Mouse (Mus musculus) embryonic stem cell, embryonic (primary cell): ENCODE measurements around the gene Dpagt1.

Experiments
- CTCF ChIA-PET, 4 experiments: fragments of 300-600 bp in 2 of 4; fragments of 350-600 bp in 2 of 4; sonication (Branson Sonifier 250); formaldehyde crosslinking; loops; one replicate each; lab custom pipeline; 2022; ENCODE audit warnings: inconsistent platforms in 2 of 4; lab: Charles Lee
- POLR2A ChIA-PET, 4 experiments: fragments of 300-600 bp in 2 of 4; fragments of 350-600 bp in 2 of 4; sonication (Branson Sonifier 250); formaldehyde crosslinking; loops; one replicate each; lab custom pipeline; 2022; ENCODE audit warnings: antibody characterized with exemption in 4 of 4, inconsistent platforms in 1 of 4; lab: Charles Lee

The Dpagt1 gene

GRCm38 (mm10) chr9:44325768-44326370, at the start of gene Dpagt1:
Gene Dpagt1 (plus strand): TSS chr9:44326019.
- ChIA-PET POLR2A (interaction anchor here (0.6 to 16.0 kb wide), 79 partner anchors 7 to 441 kb away, joined by 3 to 483 read pairs (median 6); partner anchors contain the start of genes H2afx (in 4 of the 4), Cbl (in 3 of the 4), Ccdc84 (in 3 of the 4) and Hinfp (in 3 of the 4)), CTCF (interaction anchor here in 2 of 4 experiments (0.7 to 2.3 kb wide), 12 partner anchors 15 to 249 kb away, joined by 3 to 16 read pairs (median 4); partner anchors contain the start of genes Ccdc153 (in 1 of the 2), Hinfp (in 1 of the 2), Hmbs (in 1 of the 2) and Vps11 (in 1 of the 2))

DNA sequence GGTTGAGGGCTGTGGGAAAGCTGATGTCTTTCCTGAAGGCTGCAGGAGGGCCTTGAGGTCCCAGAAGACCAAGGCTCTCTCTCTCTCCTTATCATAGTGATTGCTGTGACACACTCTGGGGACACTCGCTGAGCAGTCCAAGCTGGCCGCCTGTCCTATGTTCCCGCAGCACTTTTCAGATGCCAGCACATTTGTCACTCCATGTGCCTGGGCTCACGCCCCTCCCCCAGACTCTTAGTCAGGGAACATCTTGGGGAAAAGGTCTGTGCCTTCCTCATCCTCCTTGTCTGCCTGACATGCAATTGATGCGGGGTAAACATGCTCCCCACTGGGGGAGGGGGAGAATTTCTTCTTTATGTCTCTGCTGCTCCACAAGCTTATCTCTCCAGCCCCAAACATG, 42.6 kb upstream of the Dpagt1 start:
- ChIA-PET POLR2A (interaction anchor here in 2 of 4 experiments (0.6 to 1.4 kb wide), 6 partner anchors 9 to 52 kb away, joined by 3 to 5 read pairs (median 4); partner anchors contain the start of gene H2afx (in 2 of the 2)), CTCF (interaction anchor here (0.6 to 1.5 kb wide), 6 partner anchors 8 to 425 kb away, joined by 3 to 5 read pairs (median 3); no protein-coding TSS in a partner anchor)

DNA sequence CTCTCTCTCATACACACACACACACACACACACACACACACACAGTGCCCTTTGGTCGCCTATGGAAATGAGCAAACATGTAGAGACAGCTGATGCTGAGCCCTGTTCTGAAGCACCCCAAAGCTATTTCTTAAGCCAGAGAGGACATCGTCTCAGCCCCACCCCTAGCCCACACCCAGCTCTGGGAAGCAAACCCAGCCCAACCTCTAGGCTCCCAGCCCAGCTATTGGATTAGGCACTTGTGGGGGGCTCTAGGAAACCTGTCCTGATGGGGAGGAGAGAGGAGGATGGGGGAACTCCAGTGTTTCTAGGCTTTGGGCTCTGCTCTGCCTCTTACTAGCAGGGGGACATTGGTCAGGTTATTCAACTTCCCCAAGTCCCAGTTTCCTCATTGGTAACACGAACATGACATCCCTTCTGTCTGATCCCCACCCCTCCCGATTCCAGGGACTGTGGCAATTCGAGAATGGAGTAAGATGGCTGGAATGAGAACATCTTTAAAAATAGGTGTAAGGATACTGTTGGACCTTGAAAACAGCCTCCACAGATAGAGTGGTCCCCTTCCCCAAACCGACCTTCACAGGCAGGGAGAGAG, 39.5 kb upstream of the Dpagt1 start:
- CTCF ChIA-PET: interaction anchor here (0.5 to 2.9 kb wide), 15 partner anchors 10 to 1754 kb away, joined by 3 to 12 read pairs (median 3); partner anchors contain the start of genes Cbl (in 1 of the 4), Ccdc153 (in 1 of the 4), Nlrx1 (in 1 of the 4) and Upk2 (in 1 of the 4)
- POLR2A ChIA-PET: interaction anchor here (0.6 to 3.4 kb wide), 14 partner anchors 11 to 192 kb away, joined by 3 to 18 read pairs (median 4); partner anchors contain the start of genes Dpagt1 (in 2 of the 4), H2afx (in 2 of the 4), Hinfp (in 1 of the 4) and Nlrx1 (in 1 of the 4)

DNA sequence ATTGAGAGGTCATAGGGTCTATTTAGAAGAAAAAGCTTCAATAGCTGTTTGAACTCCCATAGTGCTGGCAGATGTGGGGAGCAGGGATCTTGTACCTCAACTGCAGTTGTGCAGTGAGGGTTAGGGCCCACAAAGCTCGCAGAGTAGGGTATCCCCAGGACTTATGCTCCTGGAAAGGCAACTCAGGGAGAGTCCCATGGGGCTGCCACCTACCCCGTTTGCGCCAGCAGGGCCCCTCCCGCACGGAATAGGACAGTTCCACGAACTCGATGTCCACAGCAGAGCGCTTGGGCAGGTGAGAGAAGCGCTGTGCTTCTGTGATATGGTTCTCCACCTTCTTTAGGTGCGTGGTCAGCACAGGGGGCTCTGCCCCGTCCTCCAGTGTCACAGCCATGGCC, 38.8 kb upstream of the Dpagt1 start:
- ChIA-PET POLR2A (interaction anchor here in 3 of 4 experiments (0.6 to 3.4 kb wide), 14 partner anchors 11 to 193 kb away, joined by 3 to 29 read pairs (median 10); partner anchors contain the start of genes C2cd2l (in 2 of the 3), Dpagt1 (in 2 of the 3), H2afx (in 2 of the 3) and Ccdc84 (in 1 of the 3)), CTCF (interaction anchor here in 3 of 4 experiments (0.5 to 2.9 kb wide), 8 partner anchors 13 to 167 kb away, joined by 3 to 12 read pairs (median 4); partner anchors contain the start of genes Cbl (in 2 of the 3), Ccdc153 (in 1 of the 3), Nlrx1 (in 1 of the 3) and Upk2 (in 1 of the 3))

DNA sequence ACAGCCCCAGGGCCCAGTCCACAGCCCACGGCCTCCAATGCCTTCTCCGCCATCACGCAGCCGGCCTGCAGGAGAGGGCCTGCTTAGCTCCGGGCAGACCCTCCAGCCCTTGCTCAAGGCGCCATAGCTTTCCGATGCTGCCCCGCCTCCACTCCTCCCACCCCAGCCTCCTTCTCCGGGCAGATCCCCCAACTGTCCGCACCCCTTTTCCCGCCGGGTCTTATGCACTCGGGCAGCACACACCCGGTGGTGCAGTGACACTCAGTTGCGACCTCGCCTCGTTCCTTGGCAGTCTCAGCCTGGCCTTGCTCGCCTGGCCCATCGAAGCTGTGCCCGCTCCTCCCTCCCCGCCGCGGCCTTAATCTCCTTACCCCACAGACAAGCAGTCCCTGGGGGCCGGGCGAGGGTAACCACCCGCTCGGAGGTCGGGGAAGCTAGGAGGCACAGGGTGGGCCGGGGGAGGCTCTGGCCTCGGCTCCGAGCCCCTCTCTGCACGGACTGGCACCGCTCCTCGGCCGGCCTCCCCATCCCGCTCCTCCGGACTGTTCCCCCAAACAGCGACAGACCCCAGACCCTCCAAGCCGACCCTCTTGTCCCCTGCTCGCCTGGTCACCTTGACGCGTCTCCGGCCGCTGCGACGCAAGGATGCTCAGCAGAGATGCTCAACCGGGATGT, 38.3 kb upstream of the Dpagt1 start:
- CTCF ChIA-PET: interaction anchor here in 3 of 4 experiments (0.5 to 2.9 kb wide), 10 partner anchors 9 to 168 kb away, joined by 3 to 12 read pairs (median 4); partner anchors contain the start of genes Cbl (in 2 of the 3), Ccdc153 (in 1 of the 3), Nlrx1 (in 1 of the 3) and Vps11 (in 1 of the 3)
- POLR2A ChIA-PET: interaction anchor here (0.5 to 3.4 kb wide), 29 partner anchors 12 to 314 kb away, joined by 3 to 29 read pairs (median 4); partner anchors contain the start of genes C2cd2l (in 2 of the 4), Ccdc84 (in 2 of the 4), Dpagt1 (in 2 of the 4) and H2afx (in 2 of the 4)

DNA sequence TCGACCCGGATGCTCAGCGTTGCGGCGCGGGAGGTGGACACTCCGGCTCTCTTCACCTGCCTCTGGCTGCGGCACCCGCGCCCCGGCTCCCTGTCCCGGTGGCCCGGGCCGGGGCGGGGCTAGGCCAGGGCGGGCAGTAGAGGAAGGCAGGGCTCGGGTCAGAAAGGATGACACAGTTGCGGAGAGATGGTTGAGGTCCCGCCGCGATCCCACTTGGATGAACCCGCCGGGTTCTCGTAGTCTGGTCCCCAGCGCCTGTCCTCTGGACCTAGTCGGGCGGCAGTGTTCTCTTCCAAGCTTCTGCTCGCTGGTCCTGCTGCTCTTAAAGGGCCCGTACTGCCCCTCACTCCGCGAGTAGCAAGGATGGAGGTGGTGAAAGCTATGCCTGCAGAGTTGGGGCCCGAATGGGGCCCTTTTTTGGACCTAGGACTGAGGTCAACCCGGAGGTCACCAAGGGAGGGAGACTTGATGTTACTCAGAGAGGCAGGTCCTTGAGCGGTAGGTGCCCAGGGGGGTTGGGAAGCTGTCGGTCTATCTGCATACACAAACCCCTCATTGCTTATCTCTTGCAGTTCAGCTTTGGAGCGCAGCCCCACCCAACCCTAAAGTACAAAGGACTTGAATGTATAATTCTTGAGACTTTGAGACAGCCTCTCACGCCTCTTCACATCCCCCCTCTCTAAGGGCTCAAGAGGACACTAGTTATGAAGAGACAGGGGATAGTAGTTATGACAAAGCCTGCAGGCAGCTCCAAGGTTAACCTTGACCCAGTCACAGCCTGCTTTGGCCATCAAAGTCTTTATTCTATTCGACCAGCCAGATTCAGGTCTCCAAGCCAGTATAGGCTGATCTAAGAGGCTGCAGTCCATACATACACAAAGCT, 37.5 kb upstream of the Dpagt1 start, which contains the start of gene Abcg4:
Gene Abcg4 (minus strand): TSS at position 540 of the 883 bp plus-strand sequence.
- POLR2A ChIA-PET: interaction anchor here in 3 of 4 experiments (0.5 to 3.4 kb wide), 41 partner anchors 11 to 313 kb away, joined by 3 to 29 read pairs (median 4); partner anchors contain the start of genes C2cd2l (in 3 of the 3), Ccdc84 (in 2 of the 3), Dpagt1 (in 2 of the 3) and H2afx (in 2 of the 3)

DNA sequence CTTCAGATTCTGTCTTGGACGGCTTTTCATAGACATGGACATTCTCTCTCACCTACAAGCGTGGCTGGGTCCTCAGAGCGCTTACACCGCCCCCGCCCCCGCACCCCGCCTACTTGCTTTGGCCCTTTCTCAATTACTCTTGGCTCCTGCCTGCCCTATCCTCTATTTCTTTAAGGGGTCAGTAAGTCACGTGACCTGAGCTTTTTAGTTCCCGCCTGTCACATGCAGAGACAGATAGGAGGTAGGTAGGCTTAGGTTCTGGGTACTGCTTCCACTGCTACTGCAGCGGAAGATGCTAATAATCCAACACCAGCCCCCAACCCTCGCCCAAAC, 36.9 kb upstream of the Dpagt1 start:
- ChIA-PET CTCF (interaction anchor here (0.5 to 2.9 kb wide), 9 partner anchors 10 to 425 kb away, joined by 3 to 12 read pairs (median 3); partner anchors contain the start of genes Nlrx1 (in 2 of the 4) and Ccdc153 (in 1 of the 4)), POLR2A (interaction anchor here in 3 of 4 experiments (0.5 to 3.4 kb wide), 30 partner anchors 11 to 208 kb away, joined by 3 to 29 read pairs (median 4); partner anchors contain the start of genes C2cd2l (in 3 of the 3), Ccdc84 (in 2 of the 3), H2afx (in 2 of the 3) and Hmbs (in 2 of the 3))

More for the DNA sequence above, 37.5 kb upstream of the Dpagt1 start, which contains the start of gene Abcg4:
- CTCF ChIA-PET: interaction anchor here (0.5 to 2.9 kb wide), 9 partner anchors 9 to 222 kb away, joined by 3 to 12 read pairs (median 3); partner anchors contain the start of genes Nlrx1 (in 2 of the 4), Ccdc153 (in 1 of the 4) and Vps11 (in 1 of the 4)

- ChIA-PET POLR2A (interaction anchor here in 3 of 4 experiments (0.5 to 2.6 kb wide), 27 partner anchors 10 to 196 kb away, joined by 3 to 22 read pairs (median 3); partner anchors contain the start of genes H2afx (in 3 of the 3), Hinfp (in 3 of the 3), C2cd2l (in 2 of the 3) and Hmbs (in 2 of the 3)), CTCF (interaction anchor here (0.6 to 1.4 kb wide), 33 partner anchors 9 to 313 kb away, joined by 3 to 8 read pairs (median 4); partner anchors contain the start of genes C2cd2l (in 2 of the 4), Cbl (in 1 of the 4), Dpagt1 (in 1 of the 4) and Hmbs (in 1 of the 4))
These were observed 33.3 kb upstream of the Dpagt1 start for GRCm38 (mm10) chr9:44292490-44292889.

- POLR2A ChIA-PET: interaction anchor here in 3 of 4 experiments (0.7 to 4.5 kb wide), 11 partner anchors 11 to 98 kb away, joined by 3 to 28 read pairs (median 4); partner anchors contain the start of genes H2afx (in 2 of the 3), C2cd2l (in 1 of the 3) and Hyou1 (in 1 of the 3)
- CTCF ChIA-PET: interaction anchor here in 3 of 4 experiments (0.6 to 1.9 kb wide), 3 partner anchors 11 to 32 kb away, joined by 3 to 4 read pairs (median 3); no protein-coding TSS in a partner anchor
These were observed 25.8 kb upstream of the Dpagt1 start for GRCm38 (mm10) chr9:44300001-44300400.

DNA sequence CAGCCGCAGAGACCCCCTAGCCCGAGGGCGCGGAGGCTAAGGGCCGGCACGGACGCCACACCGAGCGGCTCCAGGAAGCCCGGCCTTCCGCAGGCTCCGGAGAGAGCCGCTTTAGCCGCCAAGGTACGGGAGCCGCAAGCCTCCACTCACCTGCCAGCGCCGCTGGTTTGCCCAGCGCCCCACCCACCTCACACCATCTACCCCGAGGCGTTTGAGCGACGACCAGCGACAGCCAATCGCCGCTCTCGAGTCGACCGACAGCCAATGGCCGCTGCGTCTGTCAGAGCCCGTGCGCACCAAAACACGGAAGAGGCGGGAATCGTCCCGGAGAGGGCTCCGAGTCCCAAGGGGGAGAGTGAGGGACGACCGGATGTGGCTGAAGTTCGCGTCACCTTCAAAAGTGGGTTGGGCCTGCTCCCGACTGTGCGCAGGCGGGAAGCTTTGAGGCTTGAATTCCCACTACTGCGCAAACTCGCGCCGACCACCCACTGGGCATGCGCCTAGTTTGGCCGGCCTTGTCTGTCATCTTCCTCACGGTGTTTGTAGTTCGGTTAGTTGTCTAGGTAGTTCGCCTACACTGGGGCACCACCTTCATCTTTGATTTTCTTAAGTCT, 20.2 kb upstream of the Dpagt1 start, which contains the start of gene Hinfp:
Gene Hinfp (minus strand): TSS at position 206 of the 614 bp plus-strand sequence.
- ChIA-PET CTCF (interaction anchor here in 3 of 4 experiments (0.5 to 1.3 kb wide), 6 partner anchors 13 to 229 kb away, joined by 3 to 6 read pairs (median 4); partner anchors contain the start of gene Nlrx1 (in 1 of the 3)), POLR2A (interaction anchor here (0.5 to 5.7 kb wide), 58 partner anchors 8 to 861 kb away, joined by 3 to 87 read pairs (median 4); partner anchors contain the start of genes H2afx (in 4 of the 4), C2cd2l (in 3 of the 4), Dpagt1 (in 3 of the 4) and Hyou1 (in 3 of the 4))

DNA sequence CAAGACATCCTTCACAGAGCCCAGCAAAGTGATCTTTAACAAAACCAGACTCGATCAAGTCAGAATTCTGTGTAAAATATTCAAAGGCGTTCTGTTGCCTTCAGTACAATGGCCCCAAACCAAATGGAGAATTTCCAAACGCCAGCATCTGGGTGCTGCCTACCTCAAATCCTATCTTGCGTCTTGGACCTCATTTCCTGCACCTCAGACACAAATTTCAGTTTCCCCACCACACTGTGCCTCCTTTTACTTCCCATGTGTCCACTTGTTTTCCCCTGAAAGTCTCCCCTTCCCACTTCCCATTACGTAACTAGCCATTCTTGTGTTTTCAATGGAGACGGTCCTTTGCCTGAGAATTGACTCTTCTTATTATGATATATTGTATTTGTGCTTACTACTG, 19.3 kb upstream of the Dpagt1 start:
- POLR2A ChIA-PET: interaction anchor here in 3 of 4 experiments (1.4 to 7.6 kb wide), 7 partner anchors 13 to 72 kb away, joined by 3 to 93 read pairs (median 19); partner anchors contain the start of genes C2cd2l (in 3 of the 3), H2afx (in 2 of the 3), Dpagt1 (in 1 of the 3) and Hyou1 (in 1 of the 3)
- CTCF ChIA-PET: no interaction called here

DNA sequence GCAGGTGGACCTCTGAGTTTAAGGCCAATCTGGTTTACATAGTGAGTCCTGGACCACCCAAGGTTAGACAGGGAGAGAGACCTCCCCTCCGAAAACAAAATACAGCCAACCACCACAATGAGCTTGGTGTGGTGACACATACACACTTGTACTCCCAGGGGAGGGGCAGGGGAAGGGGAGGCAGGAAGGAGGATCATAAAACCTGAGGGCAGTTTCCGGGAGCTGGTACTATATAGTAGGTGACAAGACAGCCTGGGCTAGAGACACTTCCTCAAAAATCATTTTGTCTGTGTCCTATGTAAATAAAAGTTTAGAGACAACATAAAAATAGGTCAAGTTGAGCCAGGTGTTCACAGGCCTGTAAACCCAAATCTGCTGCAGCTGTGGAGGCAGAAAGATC, 18.6 kb upstream of the Dpagt1 start:
- CTCF ChIA-PET: interaction anchor here in 1 of 4 experiments (0.9 kb wide), 1 partner anchor 15 kb away, joined by 4 read pairs; no protein-coding TSS in a partner anchor
- POLR2A ChIA-PET: interaction anchor here in 3 of 4 experiments (0.6 to 7.6 kb wide), 17 partner anchors 11 to 181 kb away, joined by 3 to 93 read pairs (median 5); partner anchors contain the start of genes C2cd2l (in 3 of the 3), H2afx (in 3 of the 3), Dpagt1 (in 2 of the 3) and Cbl (in 1 of the 3)

DNA sequence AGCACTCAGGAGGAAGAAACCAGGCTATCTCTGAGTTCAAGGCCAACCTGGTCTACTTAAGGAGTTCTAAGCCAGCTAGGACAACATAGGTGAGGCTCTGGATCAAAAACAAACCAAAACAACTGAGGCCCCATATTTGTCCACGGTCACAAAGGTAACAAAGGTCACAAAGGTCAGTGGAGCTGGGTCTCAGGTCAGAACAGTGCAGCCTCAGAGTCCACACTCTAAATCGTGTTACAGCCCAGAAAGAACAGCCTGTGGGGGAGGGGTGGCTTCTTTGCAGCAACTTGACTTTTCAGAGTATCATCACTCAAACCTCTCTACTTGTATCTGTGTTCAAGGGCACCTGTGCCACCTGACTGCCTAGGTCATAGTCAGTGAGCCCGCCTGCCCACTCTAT, 16.1 kb upstream of the Dpagt1 start:
- ChIA-PET POLR2A (interaction anchor here in 3 of 4 experiments (0.6 to 7.6 kb wide), 11 partner anchors 10 to 111 kb away, joined by 3 to 93 read pairs (median 14); partner anchors contain the start of genes C2cd2l (in 3 of the 3), H2afx (in 3 of the 3), Dpagt1 (in 1 of the 3) and Hyou1 (in 1 of the 3)), CTCF (no interaction called here)

DNA sequence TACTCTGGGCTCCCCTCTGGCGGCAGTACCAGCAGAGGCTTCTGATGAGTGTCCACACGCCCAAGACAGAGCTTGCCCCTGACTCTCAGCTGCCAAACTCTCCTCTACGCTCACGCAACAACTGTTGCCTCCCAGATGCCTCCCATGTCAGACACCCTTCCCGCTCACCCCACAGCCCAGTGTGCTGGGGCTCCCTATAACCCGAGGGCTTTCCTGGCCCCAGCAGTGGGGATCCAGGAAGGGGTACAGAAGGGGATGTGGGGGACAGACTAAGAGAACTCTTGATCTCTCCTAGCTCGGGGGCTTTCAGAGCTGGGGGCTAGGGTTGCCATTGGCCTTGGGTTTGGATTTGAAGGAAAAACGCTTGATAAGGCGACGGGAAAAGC, 15.1 kb upstream of the Dpagt1 start:
- POLR2A ChIA-PET: interaction anchor here (0.8 to 7.6 kb wide), 36 partner anchors 9 to 226 kb away, joined by 3 to 93 read pairs (median 5); partner anchors contain the start of genes C2cd2l (in 4 of the 4), Abcg4 (in 3 of the 4), H2afx (in 3 of the 4) and Dpagt1 (in 2 of the 4)

More for the DNA sequence above, 15.1 kb upstream of the Dpagt1 start:
- CTCF ChIA-PET: interaction anchor here (0.6 to 2.2 kb wide), 17 partner anchors 9 to 499 kb away, joined by 3 to 11 read pairs (median 3); partner anchors contain the start of genes Nlrx1 (in 2 of the 4), C2cd2l (in 1 of the 4), Cbl (in 1 of the 4) and Dpagt1 (in 1 of the 4)
